Mouse (Mus musculus) heart, adult 18-20 months (tissue): ENCODE results near the gene Olfr58. TPM values are rescaled to one million over a fixed set of nuclear protein-coding genes. Genes with fewer than 3 reads are reported as not detected.
"Not testable (repeated sequence)": the region's sequence is repeated elsewhere in the genome, so short reads cannot be mapped to it uniquely, and the experiment has no call there.

Experiments
- DNase-seq, 2 experiments: peaks; one replicate each; pipeline ENCODE4 v3.0.0; 2021 to 2022; ENCODE audit warnings: mixed read lengths in 1 of 2
- long read RNA-seq, 2 experiments: library from polyadenylated mRNA; stranded (forward); transcript quantifications; one replicate each; pipeline ENCODE4 v2.0.0; 2021
- total RNA-seq, 2 experiments: library from RNA; stranded (reverse); gene quantifications; 2 replicates each; pipeline ENCODE4 v1.2.3; 2021

Gene Olfr58
- not detected for total RNA-seq
- long read RNA-seq, experiment 1, result 0 reads
- long read RNA-seq, experiment 2, result 0 reads

DNA sequence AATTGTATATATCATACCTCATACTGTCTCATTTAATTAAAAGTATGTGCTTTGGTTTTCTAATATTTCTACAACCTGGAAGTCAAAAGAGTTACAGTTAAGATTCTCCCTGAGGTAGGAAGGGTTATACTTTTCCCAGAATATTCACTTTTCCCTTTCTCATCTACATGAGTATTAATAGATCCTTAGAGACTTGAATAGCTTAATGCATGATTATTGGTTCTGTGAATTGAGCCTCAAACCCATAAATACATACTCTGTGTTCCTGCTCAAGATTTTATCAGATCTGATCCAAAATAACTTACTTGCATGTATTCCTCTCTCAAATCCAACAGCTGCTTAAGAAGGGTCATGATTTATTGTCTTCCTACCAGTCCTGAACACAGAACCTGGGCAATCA is at the start of gene Olfr58:
Gene Olfr58 (plus strand): TSS at position 301 of the 400 bp plus-strand sequence.
- DNase-seq, result no peak

DNA sequence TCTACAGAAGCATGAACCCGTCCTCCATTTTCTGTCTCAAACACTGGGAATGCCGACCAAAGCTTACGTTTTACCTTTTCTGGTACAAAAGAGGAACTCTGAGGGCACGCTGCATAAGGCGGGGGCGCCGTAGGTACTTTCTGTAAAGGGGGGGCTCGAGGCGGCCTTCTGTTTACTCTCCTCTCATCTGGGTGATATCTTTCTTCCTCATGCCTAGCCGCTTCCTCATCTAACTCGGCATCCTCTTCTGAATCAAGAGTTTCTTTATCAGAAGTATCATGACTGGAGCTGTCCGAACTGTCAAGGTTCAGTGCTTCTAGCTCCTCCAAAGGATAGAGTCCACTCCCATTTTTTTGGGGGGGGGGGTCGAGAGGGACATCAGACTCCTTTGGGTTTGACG is 10.9 kb upstream of the Olfr58 start:
- no peak for DNase-seq

DNA sequence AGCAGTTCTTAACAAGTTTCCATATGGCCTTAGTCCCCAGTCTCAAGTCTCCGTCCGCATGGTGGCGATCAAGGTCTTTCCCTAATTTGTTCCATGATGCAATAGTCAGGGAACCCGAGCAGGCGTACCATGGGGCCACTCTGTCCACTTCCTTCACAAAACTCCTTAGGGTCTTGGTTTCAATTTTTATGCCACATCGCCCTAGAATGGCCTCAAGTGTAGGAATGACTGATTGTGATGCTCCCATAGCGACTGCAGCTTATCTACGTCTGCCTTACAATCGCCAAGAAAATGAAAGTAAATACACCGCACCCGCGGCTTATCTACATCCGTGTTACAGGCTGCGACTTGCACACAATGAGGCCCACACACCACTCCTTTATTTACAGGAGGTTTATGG is 10.4 kb upstream of the Olfr58 start:
- DNase-seq, result no peak

DNA sequence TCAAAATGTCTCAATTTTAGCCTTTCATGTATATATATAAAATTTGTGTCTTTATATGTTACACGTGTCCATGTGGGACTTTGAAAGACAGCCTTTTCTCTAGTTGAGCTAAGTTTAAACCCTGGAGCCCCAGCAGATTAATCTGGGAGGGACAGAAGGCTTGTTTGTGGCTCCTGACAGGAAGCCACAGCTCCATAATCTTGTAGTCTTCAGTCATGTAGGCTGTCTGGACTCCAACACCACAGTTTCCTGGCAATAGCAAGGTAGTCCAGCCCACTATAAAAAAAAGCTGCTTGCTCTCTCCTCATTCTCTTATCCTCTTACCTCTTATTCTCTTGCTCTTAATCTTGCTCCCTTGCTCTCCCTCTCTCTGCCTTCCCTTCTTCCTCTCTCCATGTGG is 22.9 kb downstream of the Olfr58 start:
- no peak for DNase-seq

DNA sequence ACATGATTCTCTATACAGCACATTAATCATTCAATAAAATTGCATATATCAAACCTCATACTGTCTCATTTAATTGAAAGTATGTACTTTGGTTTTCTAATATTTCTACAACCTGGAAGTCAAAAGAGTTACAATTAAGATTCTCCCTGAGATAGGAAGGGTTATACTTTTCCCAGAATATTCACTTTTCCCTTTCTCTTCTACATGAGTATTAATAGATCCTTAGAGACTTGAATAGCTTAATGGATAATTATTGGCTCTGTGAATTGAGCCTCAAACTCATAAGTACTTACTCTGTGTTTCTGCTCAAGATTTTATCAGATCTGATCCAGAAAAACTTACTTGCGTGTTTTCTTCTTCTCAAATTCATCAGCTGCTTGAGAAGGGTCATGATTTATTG is 24.5 kb downstream of the Olfr58 start, which contains the start of gene Olfr859:
Gene Olfr859 (plus strand): TSS at position 301 of the 400 bp plus-strand sequence.
- not testable (repeated sequence) for DNase-seq

Other genes starting within 250 kb of the Olfr58 start
- gene Olfr853, start 239.2 kb upstream of the Olfr58 start, total RNA-seq, result not detected
- not detected for gene Olfr854, start 212.9 kb upstream of the Olfr58 start, total RNA-seq
- not detected for gene Olfr855, start 197.7 kb upstream of the Olfr58 start, total RNA-seq
- gene Zfp317, start 158.2 kb upstream of the Olfr58 start, total RNA-seq, result 10 to 100 TPM; 14.0 to 14.9 TPM
- not detected for gene Olfr857, start 70.8 kb upstream of the Olfr58 start, total RNA-seq
- gene Olfr859, start 24.6 kb downstream of the Olfr58 start, total RNA-seq, result not detected
- not detected for gene Olfr860, start 69.5 kb downstream of the Olfr58 start, total RNA-seq
- gene Olfr862, start 107.7 kb downstream of the Olfr58 start, total RNA-seq, result not detected
- gene Olfr77, start 136.6 kb downstream of the Olfr58 start, total RNA-seq, result not detected
- not detected for gene Olfr866, start 247.8 kb downstream of the Olfr58 start, total RNA-seq